ENCODE assay signal across 18 mouse cellular contexts in the genomic region with DNA sequence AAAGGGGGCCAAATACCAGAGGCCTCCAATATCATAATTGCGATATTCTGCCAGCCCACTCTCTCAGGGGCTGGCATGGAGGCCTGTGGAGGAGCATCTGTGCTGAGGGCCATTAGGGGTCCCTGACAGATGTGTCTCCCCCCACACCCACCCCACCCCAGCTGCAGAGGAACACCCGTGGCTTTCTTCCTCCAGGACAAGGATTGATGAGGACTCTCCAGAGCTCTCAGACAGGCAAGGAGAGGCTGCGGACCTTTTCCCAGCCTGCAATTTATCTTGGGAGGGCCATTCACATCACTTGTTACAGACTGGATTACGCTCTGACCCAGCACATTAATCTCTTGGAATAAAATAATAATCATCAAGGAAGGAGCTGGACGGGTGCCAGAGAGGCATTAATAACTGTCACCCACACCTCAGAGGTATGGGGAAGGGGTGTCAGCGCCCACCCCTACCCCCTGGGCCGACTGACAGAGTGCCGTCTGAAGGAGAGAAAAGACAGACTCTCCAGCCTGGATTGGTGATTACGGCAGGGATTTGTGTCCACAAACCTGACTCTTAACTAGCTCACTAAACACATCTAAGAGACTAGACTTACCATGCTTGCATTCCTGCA. TPM values are rescaled to one million over a fixed set of nuclear protein-coding genes. Genes with fewer than 3 reads are reported as not detected.
"Had no signal": no experiment of that assay in that cellular context is flagged by ENCODE, and none has a peak within 500 bp of the region (broad histone marks: within the 10 kb centered on the region; RNA-seq: fewer than 3 reads in every experiment).

No protein-coding gene starts in this region.

- H3K4me2 ChIP-seq: limb, embryonic 12.5 days; liver, embryonic 13.5 days; lung, embryonic 15.5 days; midbrain, embryonic 13.5 days; neural tube, embryonic 12.5 days had no signal

- H3K36me3 ChIP-seq: liver, embryonic 13.5 days; lung, embryonic 15.5 days had no signal

- H3K4me1 ChIP-seq: limb, embryonic 12.5 days; liver, embryonic 13.5 days; lung, embryonic 15.5 days; midbrain, embryonic 13.5 days had no signal

- H3K9me3 ChIP-seq: limb, embryonic 12.5 days; liver, embryonic 13.5 days; lung, embryonic 15.5 days; midbrain, embryonic 13.5 days; neural tube, embryonic 12.5 days had no signal

- ATAC-seq: liver, postnatal 0 days; midbrain, embryonic 13.5 days had no signal

- H3K27me3 ChIP-seq: limb, embryonic 12.5 days; lung, embryonic 15.5 days; midbrain, embryonic 13.5 days; neural tube, embryonic 12.5 days had no signal

- H3K27ac ChIP-seq: limb, embryonic 12.5 days; liver, embryonic 13.5 days; lung, embryonic 15.5 days; macrophage; midbrain, embryonic 13.5 days; neural tube, embryonic 12.5 days had no signal

- H3K9ac ChIP-seq: limb, embryonic 12.5 days; liver, embryonic 13.5 days; liver, postnatal 0 days; lung, embryonic 15.5 days; midbrain, embryonic 13.5 days; neural tube, embryonic 12.5 days had no signal

- H3K4me3 ChIP-seq: limb, embryonic 12.5 days; liver, embryonic 13.5 days; lung, embryonic 15.5 days; midbrain, embryonic 13.5 days; neural tube, embryonic 12.5 days had no signal

- DNase-seq: kidney, adult 8-10 months; kidney, postnatal 25 days; layer of hippocampus, adult 9-11 months; layer of hippocampus, postnatal 36 days; liver; liver, embryonic 13.5 days; liver, postnatal 0 days; lung, postnatal 14 days; right cerebral cortex, postnatal 14 days; thymus, adult 18-20 months; thymus, postnatal 14 days had no signal

RNA-seq across cellular contexts. Expression of a gene that starts 21.7 kb away (rescaled TPM):
- total RNA-seq: megakaryocyte-erythroid progenitor cell, adult 5-6 weeks had no signal
- polyA plus RNA-seq: liver, postnatal 0 days had no signal

RNA-seq across cellular contexts. Expression of a gene that starts 58.8 kb away (rescaled TPM):
- total RNA-seq: megakaryocyte-erythroid progenitor cell, adult 5-6 weeks had no signal
- polyA plus RNA-seq: liver, postnatal 0 days; macrophage; spleen, adult 2 months had no signal
